Mouse (Mus musculus) embryonic fibroblast, embryonic 13.5 days (primary cell): ENCODE data around the gene Plcl1. TPM values are rescaled to one million over a fixed set of nuclear protein-coding genes. Genes with fewer than 3 reads are reported as not detected.

Experiments
- H3K27ac ChIP-seq: 2 replicates; pipeline ENCODE4 v1.5.1; 2012; ENCODE audit warnings: low read length, control low read depth, inconsistent platforms; ENCODE audit not compliant: insufficient read depth
- H3K4me1 ChIP-seq: 2 replicates; pipeline ENCODE4 v1.6.1; 2011; ENCODE audit warnings: low read length; ENCODE audit not compliant: control insufficient read depth, insufficient read depth
- H3K4me3 ChIP-seq: 2 replicates; pipeline ENCODE4 v1.5.1; 2011; ENCODE audit warnings: mild to moderate bottlenecking, control low read depth, low read length; ENCODE audit not compliant: insufficient read depth
- CTCF ChIP-seq: IDR thresholded peaks from 2 replicates; pipeline ENCODE4 v1.5.1; 2011; ENCODE audit warnings: mild to moderate bottlenecking, control low read depth, low read length, moderate library complexity, borderline replicate concordance; ENCODE audit not compliant: insufficient read depth
- POLR2A ChIP-seq: IDR thresholded peaks from 2 replicates; pipeline ENCODE4 v1.6.1; 2011; ENCODE audit warnings: low read depth, mild to moderate bottlenecking, control low read depth, low read length, moderate library complexity
- polyA plus RNA-seq: library from polyadenylated mRNA; stranded (reverse); fragments of >200 nt; gene quantifications from 2 replicates; pipeline ENCODE4 v1.2.4, GENCODE M21; 2011; ENCODE audit warnings: low read depth; ENCODE audit not compliant: missing spikeins, insufficient read length

The Plcl1 gene
- polyA plus RNA-seq, 1 experiment = 10.9 TPM

- Histone ChIP-seq H3K4me1 (no peaks in the 10 kb centered on the region), H3K4me3 (no peak overlapping the region), H3K27ac (no peak overlapping the region)
- TF ChIP-seq CTCF (no peak), POLR2A (no peak)
Measured at GRCm38 (mm10) chr1:55706933-55707332, 301.2 kb downstream of the Plcl1 start.

GRCm38 (mm10) chr1:55717283-55717803, 311.6 kb downstream of the Plcl1 start:
- TF ChIP-seq POLR2A (no peak), CTCF (no peak)
- H3K4me3 ChIP-seq = no peak overlapping the region
- H3K27ac ChIP-seq = no peak overlapping the region
- H3K4me1 ChIP-seq = no peaks in the 10 kb centered on the region

- no peak overlapping the region for H3K4me3 ChIP-seq
- TF ChIP-seq CTCF (no peak), POLR2A (no peak)
Measured at GRCm38 (mm10) chr1:55725428-55725827, 319.7 kb downstream of the Plcl1 start.

GRCm38 (mm10) chr1:55729332-55729731, 323.6 kb downstream of the Plcl1 start:
- no peak for TF ChIP-seq CTCF
- no peak for TF ChIP-seq POLR2A
- no peaks in the 10 kb centered on the region for H3K4me1 ChIP-seq
- no peak overlapping the region for H3K4me3 ChIP-seq
- no peak overlapping the region for H3K27ac ChIP-seq

More at GRCm38 (mm10) chr1:55725428-55725827, 319.7 kb downstream of the Plcl1 start:
- Histone ChIP-seq H3K4me1 (no peaks in the 10 kb centered on the region), H3K27ac (no peak overlapping the region)

GRCm38 (mm10) chr1:55732951-55733350, 327.2 kb downstream of the Plcl1 start:
- Histone ChIP-seq H3K27ac (no peak overlapping the region), H3K4me3 (no peak overlapping the region), H3K4me1 (no peaks in the 10 kb centered on the region)
- TF ChIP-seq POLR2A (no peak), CTCF (no peak)

GRCm38 (mm10) chr1:55736054-55736740, 330.5 kb downstream of the Plcl1 start:
- 0 out of 2 replicates have a peak, but pooled peaks have one; percentile 39 for TF ChIP-seq CTCF
- TF ChIP-seq POLR2A = no peak
- H3K27ac ChIP-seq = no peak overlapping the region
- no peak overlapping the region for H3K4me3 ChIP-seq
- no peaks in the 10 kb centered on the region for H3K4me1 ChIP-seq

- Histone ChIP-seq H3K4me1 (no peaks in the 10 kb centered on the region), H3K4me3 (no peak overlapping the region), H3K27ac (no peak overlapping the region)
- no peak for TF ChIP-seq POLR2A
- no peak for TF ChIP-seq CTCF
Measured at GRCm38 (mm10) chr1:55736762-55737288, 331.1 kb downstream of the Plcl1 start.

GRCm38 (mm10) chr1:55738746-55739365, 333.1 kb downstream of the Plcl1 start:
- Histone ChIP-seq H3K4me3 (no peak overlapping the region), H3K27ac (no peak overlapping the region), H3K4me1 (no peaks in the 10 kb centered on the region)
- no peak for TF ChIP-seq CTCF
- no peak for TF ChIP-seq POLR2A

GRCm38 (mm10) chr1:55741885-55742284, 336.2 kb downstream of the Plcl1 start:
- H3K27ac ChIP-seq = no peak overlapping the region
- TF ChIP-seq POLR2A (no peak), CTCF (no peak)
- no peak overlapping the region for H3K4me3 ChIP-seq
- H3K4me1 ChIP-seq = no peaks in the 10 kb centered on the region

- no peak overlapping the region for H3K27ac ChIP-seq
- H3K4me1 ChIP-seq = no peaks in the 10 kb centered on the region
- no peak overlapping the region for H3K4me3 ChIP-seq
- no peak for TF ChIP-seq CTCF
- no peak for TF ChIP-seq POLR2A
Measured at GRCm38 (mm10) chr1:55748516-55748915, 342.8 kb downstream of the Plcl1 start.
